Mouse (Mus musculus) retina, postnatal 1 day (tissue): ENCODE data around the gene Tlr4.

Experiments
- DNase-seq: peaks from one replicate; pipeline ENCODE4 v3.0.0-alpha.2; 2012

Gene Tlr4

GRCm38 (mm10) chr4:66827463-66828162 is at the start of gene Tlr4:
Tlr4 (plus strand) TSS chr4:66827584.
- no peak for DNase-seq

- no peak for DNase-seq
Measured at GRCm38 (mm10) chr4:66794283-66794682, 33.1 kb upstream of the Tlr4 start.

GRCm38 (mm10) chr4:66796683-66797082 is 30.7 kb upstream of the Tlr4 start:
- DNase-seq = no peak

DNA sequence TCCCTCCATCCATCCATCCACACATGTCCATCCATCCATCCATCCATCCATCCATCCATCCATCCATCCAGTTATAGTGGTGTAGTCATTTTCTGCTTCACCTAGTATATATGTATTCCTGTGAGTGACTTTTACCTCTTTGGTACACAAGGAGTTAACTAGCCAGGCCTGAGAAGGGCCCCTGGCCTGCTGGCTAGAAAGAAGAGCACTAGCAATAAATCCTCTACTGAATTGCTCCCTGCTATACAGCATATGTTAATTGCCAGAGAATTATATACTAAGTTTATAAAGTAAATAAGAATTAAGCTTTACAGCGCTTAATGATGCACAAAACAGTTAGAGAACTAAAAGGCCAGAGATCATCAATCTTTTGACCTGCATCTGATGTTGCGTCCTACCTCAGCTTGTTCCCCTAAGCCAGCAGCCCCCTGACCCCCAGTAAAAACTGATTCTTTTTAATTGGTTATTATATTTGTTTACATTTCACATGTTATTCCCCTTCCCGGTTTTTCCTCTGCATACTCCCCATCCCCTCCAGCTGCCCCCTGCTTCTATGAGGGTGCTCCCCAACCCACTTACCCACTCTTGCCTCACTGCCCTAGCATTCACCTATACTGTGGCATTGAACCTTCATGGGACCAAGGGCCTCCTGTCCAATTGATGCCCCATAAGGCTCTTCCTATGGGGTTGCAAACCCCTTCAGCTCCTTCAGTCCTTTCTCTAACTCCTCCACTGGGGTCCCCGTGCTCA is 22.7 kb upstream of the Tlr4 start:
- no peak for DNase-seq

DNA sequence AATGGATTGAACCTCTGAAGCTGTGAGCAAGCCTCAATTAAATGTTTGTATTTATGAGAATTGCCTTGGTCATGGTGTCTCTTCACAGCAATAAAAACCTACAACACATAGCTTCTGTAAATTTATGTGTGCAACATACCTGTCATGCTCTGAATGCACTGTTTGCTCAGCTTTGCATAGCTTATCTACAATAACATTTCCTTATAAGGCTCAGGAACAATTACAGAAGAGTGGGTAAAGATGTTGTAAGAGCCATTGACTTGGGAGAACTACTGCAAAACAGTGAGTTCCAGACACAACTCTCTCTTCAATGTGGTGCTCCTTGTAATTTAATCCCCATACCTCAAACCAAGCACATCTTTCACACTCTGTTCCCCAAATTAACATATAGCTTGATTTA is 21.6 kb upstream of the Tlr4 start:
- DNase-seq = no peak

DNA sequence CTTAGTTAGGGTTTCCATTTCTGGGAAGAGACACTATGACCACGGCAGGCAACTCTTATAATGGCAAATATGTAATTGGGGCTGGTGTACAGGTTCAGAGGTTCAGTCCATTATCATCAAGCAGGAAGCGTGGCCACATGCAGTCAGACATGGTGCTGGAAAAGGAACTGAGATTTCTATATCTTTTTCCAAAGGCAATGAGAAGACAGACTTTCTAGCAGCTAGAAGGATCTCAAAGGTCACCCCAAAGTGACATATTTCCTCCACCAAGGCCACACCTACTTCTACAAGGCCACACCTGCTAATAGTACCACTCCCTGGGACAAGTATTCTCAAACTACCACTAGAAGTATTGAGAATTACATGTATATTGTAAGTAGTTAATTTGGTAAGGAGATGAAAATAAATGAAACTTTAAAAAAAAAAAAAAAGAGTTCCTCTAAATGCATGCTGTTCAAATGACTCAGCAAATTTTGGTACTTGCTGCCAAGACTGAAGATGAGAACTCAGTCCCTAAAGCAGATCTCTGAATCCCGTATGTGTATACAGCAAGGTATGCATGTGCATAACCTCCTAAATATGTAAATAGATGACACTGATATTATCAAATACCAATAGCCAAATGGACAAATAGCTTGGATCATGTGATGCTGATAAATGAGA is 10.9 kb upstream of the Tlr4 start:
- DNase-seq = no peak

- DNase-seq = peak; percentile 28
Measured at GRCm38 (mm10) chr4:66821171-66821570, 6.2 kb upstream of the Tlr4 start.

GRCm38 (mm10) chr4:66821764-66822163 is 5.6 kb upstream of the Tlr4 start:
- DNase-seq = no peak

DNA sequence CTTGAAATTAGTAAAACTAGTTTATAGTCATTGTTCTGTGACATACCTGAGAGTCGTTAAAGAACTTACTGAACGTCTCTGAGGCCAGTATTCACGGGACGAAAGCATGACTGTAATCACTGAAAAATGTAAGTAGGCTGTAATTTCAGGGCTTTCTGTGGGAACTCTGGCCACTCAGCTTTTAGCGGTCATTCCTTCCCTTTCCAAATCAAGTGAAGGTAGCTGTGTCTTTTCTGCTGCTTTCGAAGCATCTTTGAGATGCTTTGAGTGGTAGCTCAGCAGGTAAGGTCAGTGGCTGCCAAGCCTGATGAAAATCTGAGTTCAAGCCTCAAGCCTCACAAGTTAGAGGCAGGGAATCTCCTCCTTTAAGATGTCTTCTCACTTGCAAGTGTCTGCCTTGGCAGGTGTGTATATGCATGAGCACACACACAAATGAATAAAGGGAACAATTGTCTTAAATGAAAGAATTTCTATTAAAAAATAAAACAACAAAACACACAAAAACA is 832 bp downstream of the Tlr4 start:
- no peak for DNase-seq

DNA sequence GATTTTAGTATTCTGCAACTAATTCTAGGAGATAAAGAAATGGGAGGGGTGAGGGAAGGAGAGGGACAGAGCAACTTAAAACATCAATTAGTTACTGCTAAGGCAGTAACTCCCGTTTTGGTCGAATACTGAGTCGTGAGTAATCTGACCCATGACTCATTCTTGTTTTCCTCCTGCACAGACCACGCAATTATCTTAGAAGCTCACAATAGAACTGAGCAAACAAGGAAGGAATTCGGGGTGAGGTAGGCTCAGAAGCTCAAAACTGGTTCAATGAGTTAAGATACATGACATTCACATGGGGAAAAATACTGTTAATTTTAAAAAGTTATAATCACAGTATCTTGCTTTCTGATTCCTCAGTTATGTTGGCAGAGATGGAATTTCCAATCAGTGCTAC is 1.3 kb downstream of the Tlr4 start:
- no peak for DNase-seq

- DNase-seq = no peak
Measured at GRCm38 (mm10) chr4:66838071-66838470, 10.7 kb downstream of the Tlr4 start.

DNA sequence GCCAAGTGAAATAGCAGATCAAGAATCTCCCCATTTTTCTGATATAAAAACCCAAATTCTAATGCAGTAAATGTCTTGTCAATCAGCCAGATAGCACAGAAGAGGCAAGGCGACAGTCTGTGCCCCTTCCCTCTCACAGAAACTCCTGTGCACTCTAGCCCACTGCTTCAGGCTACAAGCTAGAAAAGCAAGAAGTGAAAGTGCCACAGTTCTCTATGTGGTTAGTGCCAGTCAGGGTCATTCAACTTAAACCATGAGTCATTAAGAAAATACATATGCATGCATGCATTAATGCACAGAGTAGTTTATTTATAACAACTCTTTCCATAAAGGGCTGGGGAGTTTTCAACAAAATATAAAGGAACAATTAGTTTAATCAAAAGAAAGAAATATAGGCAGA is 15.9 kb downstream of the Tlr4 start:
- no peak for DNase-seq

GRCm38 (mm10) chr4:66852011-66852410 is 24.6 kb downstream of the Tlr4 start:
- DNase-seq = no peak

DNA sequence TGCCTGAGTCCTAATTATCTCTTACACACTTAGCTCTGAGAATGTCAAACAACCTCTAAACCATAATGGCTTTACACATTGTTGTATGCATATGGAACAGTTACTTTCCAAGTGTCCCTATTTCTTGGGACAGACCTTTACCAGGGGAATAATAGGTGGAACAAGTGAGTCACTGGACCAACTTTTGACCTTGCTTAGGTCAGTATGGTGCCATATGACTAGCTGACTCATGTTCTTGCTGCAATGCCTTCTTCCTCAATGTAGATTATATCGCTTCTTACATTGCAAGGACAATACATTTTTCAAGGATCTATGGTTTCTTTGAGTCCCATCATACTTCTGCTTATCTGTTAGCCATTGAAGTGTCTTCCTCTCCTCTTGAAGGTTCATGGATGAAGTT is 29.6 kb downstream of the Tlr4 start:
- DNase-seq = no peak

GRCm38 (mm10) chr4:66869919-66870318 is 42.5 kb downstream of the Tlr4 start:
- peak; percentile 91 for DNase-seq

DNA sequence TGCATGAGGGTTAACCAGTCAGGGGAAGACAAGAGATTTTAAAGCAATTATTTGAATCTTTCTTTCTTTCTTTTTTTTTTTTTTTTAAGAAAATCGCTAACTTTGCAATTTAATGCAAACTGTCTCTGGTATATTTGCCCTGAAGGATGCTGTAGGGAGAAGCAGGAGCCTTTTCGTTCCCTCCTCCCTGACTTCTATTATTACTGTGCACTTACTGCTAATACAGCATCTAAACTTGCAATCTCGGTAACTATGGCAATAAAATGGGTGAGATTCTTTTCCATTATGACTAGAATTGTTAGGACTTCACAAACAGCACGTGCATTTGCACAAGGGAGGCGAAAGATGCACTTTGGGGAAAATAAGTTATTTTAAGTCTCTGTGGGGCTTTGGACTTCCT is 44.6 kb downstream of the Tlr4 start:
- DNase-seq = no peak

GRCm38 (mm10) chr4:66873342-66873741 is 46.0 kb downstream of the Tlr4 start:
- no peak for DNase-seq

DNA sequence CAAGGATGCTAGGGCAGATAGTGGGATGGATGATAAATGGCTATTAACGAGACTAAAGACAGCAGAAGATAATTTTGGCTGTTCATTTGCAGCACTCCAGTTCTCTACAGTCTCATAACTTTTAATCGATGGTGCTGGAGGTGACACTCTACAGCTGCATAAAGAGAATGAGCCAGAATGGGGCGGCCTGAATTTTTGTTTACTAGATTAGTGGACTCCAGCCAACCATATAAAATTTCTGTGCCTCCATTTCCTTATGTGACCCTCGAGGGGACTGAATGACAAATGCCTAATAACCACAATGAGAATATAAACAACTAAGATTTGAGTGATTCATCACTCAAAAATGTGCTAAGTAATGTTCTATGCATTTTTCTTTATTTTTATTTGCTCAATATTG is 48.4 kb downstream of the Tlr4 start:
- no peak for DNase-seq

DNA sequence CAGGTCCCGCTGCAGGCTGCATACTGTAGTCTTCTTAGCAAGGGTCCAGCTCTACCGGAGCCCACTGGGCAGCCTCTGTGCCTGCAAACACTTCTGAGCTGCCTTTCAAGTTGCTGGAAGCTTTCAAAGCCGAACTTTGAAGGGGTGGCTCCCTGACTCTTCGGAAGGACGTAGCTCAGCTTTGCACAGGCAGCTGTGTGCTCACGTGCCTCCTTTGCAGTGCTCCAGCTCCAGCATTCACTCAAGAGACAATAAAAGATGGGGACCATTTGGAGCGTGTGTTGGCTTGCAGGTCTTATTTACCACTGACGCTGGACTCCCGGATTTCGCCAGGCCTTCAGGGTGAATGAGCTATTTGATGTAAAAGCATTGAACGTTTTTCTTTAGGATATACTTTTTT is 50.2 kb downstream of the Tlr4 start:
- DNase-seq = no peak

DNA sequence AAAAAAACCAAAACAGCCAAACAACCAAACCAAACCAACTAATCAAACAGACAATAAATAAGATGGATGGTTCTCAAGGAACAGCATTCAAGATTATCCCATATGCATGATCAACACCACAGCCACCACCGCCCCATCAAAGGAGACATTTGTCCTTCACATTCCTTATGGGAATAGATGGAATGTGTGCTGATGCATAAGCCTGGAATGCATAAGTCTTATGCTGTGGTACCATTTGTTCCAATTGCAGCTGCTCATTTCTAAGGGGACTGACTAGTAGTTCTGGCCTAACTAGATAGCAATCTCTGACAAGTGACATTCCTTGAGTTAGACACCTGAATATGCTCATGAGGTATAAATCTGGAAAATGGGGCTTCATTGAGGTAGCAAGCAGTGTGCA is 54.1 kb downstream of the Tlr4 start:
- no peak for DNase-seq

DNA sequence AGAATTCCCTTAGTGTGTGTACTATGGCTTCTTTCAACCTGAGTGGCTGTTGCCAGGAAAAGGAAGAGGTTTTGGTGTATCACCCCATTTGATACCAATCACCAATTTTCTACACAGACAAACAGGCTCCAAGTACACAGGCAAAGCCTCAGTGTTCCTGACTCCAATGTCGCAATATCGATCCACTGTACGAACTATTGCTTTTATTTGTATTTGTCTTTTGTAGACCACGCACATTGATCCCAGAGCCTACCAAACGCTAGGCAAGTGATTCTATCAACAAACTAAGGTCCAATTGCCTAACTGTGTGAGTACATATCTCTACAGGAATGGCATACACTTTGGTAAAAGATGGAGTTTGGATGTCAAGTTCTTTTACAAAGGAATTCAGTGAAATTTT is 55.9 kb downstream of the Tlr4 start:
- no peak for DNase-seq

GRCm38 (mm10) chr4:66894547-66894946 is 67.2 kb downstream of the Tlr4 start:
- no peak for DNase-seq

DNA sequence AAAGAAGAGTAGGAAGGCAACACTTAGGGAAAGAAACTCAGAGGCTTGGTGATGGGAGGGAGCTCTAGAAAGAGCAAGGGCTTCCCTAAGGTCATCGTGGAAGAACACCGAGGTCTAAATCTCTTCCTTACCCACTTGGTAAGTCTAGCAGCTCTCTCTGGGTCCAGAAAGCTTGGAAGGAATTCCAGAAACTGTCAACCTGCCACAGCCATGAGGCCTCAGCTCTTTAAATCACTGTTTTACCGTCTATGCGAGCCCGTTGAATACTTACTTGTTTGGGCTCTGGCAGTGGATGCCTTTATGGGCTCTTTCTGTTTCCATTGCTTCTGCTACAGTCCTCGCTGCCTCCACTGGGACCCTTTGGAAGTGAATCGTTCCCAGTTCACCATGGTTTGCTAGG is 67.6 kb downstream of the Tlr4 start:
- no peak for DNase-seq

DNA sequence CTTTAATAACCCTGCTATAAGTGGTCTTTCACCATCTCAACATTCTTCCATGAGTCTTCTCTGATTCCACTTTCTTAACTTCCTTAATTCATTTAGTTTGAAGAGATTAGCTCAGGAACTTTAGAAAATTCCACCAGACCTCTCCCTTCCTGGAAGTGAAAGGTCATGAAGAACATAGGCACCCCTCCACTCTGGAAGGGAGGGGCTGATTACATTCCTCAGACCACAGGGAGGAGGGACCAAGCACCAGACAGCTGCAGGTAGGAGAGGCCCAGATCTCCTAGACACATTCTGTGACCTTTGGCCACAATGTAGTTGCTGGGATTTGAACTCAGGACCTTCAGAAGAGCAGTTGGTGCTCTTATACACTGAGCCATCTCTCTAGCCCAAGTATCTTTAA is 72.7 kb downstream of the Tlr4 start:
- DNase-seq = no peak
